Mouse (Mus musculus): ENCODE results near the gene Nfkbie. TPM values are rescaled to one million over a fixed set of nuclear protein-coding genes. Genes with fewer than 3 reads are reported as not detected.

Nfkbie gene
- polyA plus RNA-seq, 1 experiment: 5.8 TPM

GRCm38 (mm10) chr17:45588370-45588769 lies 32.9 kb downstream of the Nfkbie start:
- DNase-seq: no peak
- H3K27ac ChIP-seq (ENCODE audit: insufficient read depth, low read depth, low read length): no peak overlapping the region
- no peak overlapping the region for H3K4me3 ChIP-seq (ENCODE audit: insufficient read depth, low read depth, low read length)
- WGBS: 85% methylated on average over 7 of the region's 7 CpGs
- H3K36me3 ChIP-seq (ENCODE audit: control insufficient read depth, insufficient read depth, low read length): no peaks in the 10 kb centered on the region
- peaks cover 25% of the 10 kb centered on the region for H3K4me1 ChIP-seq (ENCODE audit: control insufficient read depth, insufficient read depth, low read length)
- no peaks in the 10 kb centered on the region for H3K27me3 ChIP-seq (replicated peaks; ENCODE audit: control insufficient read depth, insufficient read depth, low read length)
- no peak for TF ChIP-seq CTCF (conservative IDR thresholded peaks at IDR 0.05; ENCODE audit: insufficient read depth, insufficient read length, low read depth, low read length)
- TF ChIP-seq POLR2A (IDR thresholded peaks at IDR 0.05; ENCODE audit: low read depth, low read length): no peak

GRCm38 (mm10) chr17:45589236-45589635 lies 33.7 kb downstream of the Nfkbie start:
- H3K4me1 ChIP-seq (ENCODE audit: control insufficient read depth, insufficient read depth, low read length): peaks cover 22% of the 10 kb centered on the region
- H3K4me3 ChIP-seq (ENCODE audit: insufficient read depth, low read depth, low read length): no peak overlapping the region
- WGBS: over 99% methylated on average over 7 of the region's 7 CpGs
- no peaks in the 10 kb centered on the region for H3K27me3 ChIP-seq (replicated peaks; ENCODE audit: control insufficient read depth, insufficient read depth, low read length)
- no peak for DNase-seq
- TF ChIP-seq CTCF (conservative IDR thresholded peaks at IDR 0.05; ENCODE audit: insufficient read depth, insufficient read length, low read depth, low read length) (no peak), POLR2A (IDR thresholded peaks at IDR 0.05; ENCODE audit: low read depth, low read length) (no peak)
- no peak overlapping the region for H3K27ac ChIP-seq (ENCODE audit: insufficient read depth, low read depth, low read length)
- no peaks in the 10 kb centered on the region for H3K36me3 ChIP-seq (ENCODE audit: control insufficient read depth, insufficient read depth, low read length)

- peak; percentile 8 for DNase-seq
- TF ChIP-seq POLR2A (IDR thresholded peaks at IDR 0.05; ENCODE audit: low read depth, low read length) (no peak), CTCF (conservative IDR thresholded peaks at IDR 0.05; ENCODE audit: insufficient read depth, insufficient read length, low read depth, low read length) (no peak)
- H3K4me1 ChIP-seq (ENCODE audit: control insufficient read depth, insufficient read depth, low read length): peaks cover 19% of the 10 kb centered on the region
- H3K27ac ChIP-seq (ENCODE audit: insufficient read depth, low read depth, low read length): no peak overlapping the region
- H3K27me3 ChIP-seq (replicated peaks; ENCODE audit: control insufficient read depth, insufficient read depth, low read length): no peaks in the 10 kb centered on the region
- no peak overlapping the region for H3K4me3 ChIP-seq (ENCODE audit: insufficient read depth, low read depth, low read length)
- WGBS: 77% methylated on average over 8 of the region's 8 CpGs
- no peaks in the 10 kb centered on the region for H3K36me3 ChIP-seq (ENCODE audit: control insufficient read depth, insufficient read depth, low read length)
Observed at GRCm38 (mm10) chr17:45589844-45590243, 34.3 kb downstream of the Nfkbie start.

- Histone ChIP-seq H3K27ac (ENCODE audit: insufficient read depth, low read depth, low read length) (no peak overlapping the region), H3K27me3 (replicated peaks; ENCODE audit: control insufficient read depth, insufficient read depth, low read length) (no peaks in the 10 kb centered on the region), H3K36me3 (ENCODE audit: control insufficient read depth, insufficient read depth, low read length) (no peaks in the 10 kb centered on the region), H3K4me3 (ENCODE audit: insufficient read depth, low read depth, low read length) (no peak overlapping the region), H3K4me1 (ENCODE audit: control insufficient read depth, insufficient read depth, low read length) (peaks cover 14% of the 10 kb centered on the region)
- WGBS: 81% methylated on average over 6 of the region's 6 CpGs
- TF ChIP-seq CTCF (conservative IDR thresholded peaks at IDR 0.05; ENCODE audit: insufficient read depth, insufficient read length, low read depth, low read length): no peak
- no peak for TF ChIP-seq POLR2A (IDR thresholded peaks at IDR 0.05; ENCODE audit: low read depth, low read length)
- DNase-seq: peak; percentile 13
Observed at GRCm38 (mm10) chr17:45590410-45590809, 34.9 kb downstream of the Nfkbie start.

- WGBS: 26% methylated on average over 16 of the region's 16 CpGs
- H3K4me3 ChIP-seq (ENCODE audit: insufficient read depth, low read depth, low read length): peak overlapping the region; percentile 34
- TF ChIP-seq CTCF (conservative IDR thresholded peaks at IDR 0.05; ENCODE audit: insufficient read depth, insufficient read length, low read depth, low read length) (no peak), POLR2A (IDR thresholded peaks at IDR 0.05; ENCODE audit: low read depth, low read length) (no peak)
- H3K36me3 ChIP-seq (ENCODE audit: control insufficient read depth, insufficient read depth, low read length): no peaks in the 10 kb centered on the region
- H3K27me3 ChIP-seq (replicated peaks; ENCODE audit: control insufficient read depth, insufficient read depth, low read length): no peaks in the 10 kb centered on the region
- DNase-seq: peak; percentile 66
- H3K27ac ChIP-seq (ENCODE audit: insufficient read depth, low read depth, low read length): peak overlapping the region; percentile 92
- peaks cover 25% of the 10 kb centered on the region for H3K4me1 ChIP-seq (ENCODE audit: control insufficient read depth, insufficient read depth, low read length)
Observed at GRCm38 (mm10) chr17:45591701-45592605, 36.5 kb downstream of the Nfkbie start.

GRCm38 (mm10) chr17:45592606-45593431 lies 37.3 kb downstream of the Nfkbie start:
- no peaks in the 10 kb centered on the region for H3K36me3 ChIP-seq (ENCODE audit: control insufficient read depth, insufficient read depth, low read length)
- peak overlapping the region; percentile 92 for H3K27ac ChIP-seq (ENCODE audit: insufficient read depth, low read depth, low read length)
- H3K4me1 ChIP-seq (ENCODE audit: control insufficient read depth, insufficient read depth, low read length): peaks cover 28% of the 10 kb centered on the region
- no peaks in the 10 kb centered on the region for H3K27me3 ChIP-seq (replicated peaks; ENCODE audit: control insufficient read depth, insufficient read depth, low read length)
- WGBS: 47% methylated on average over 8 of the region's 8 CpGs
- DNase-seq: peak; percentile 70
- no peak for TF ChIP-seq CTCF (conservative IDR thresholded peaks at IDR 0.05; ENCODE audit: insufficient read depth, insufficient read length, low read depth, low read length)
- TF ChIP-seq POLR2A (IDR thresholded peaks at IDR 0.05; ENCODE audit: low read depth, low read length): no peak
- H3K4me3 ChIP-seq (ENCODE audit: insufficient read depth, low read depth, low read length): peak overlapping the region; percentile 34

GRCm38 (mm10) chr17:45593479-45593878 lies 38.0 kb downstream of the Nfkbie start:
- peak; percentile 37; the same call in 1 of the 2 replicates for TF ChIP-seq CTCF (conservative IDR thresholded peaks at IDR 0.05; ENCODE audit: insufficient read depth, insufficient read length, low read depth, low read length)
- TF ChIP-seq POLR2A (IDR thresholded peaks at IDR 0.05; ENCODE audit: low read depth, low read length): no peak
- 45% methylated on average over 8 of the region's 8 CpGs for WGBS
- Histone ChIP-seq H3K36me3 (ENCODE audit: control insufficient read depth, insufficient read depth, low read length) (no peaks in the 10 kb centered on the region), H3K4me1 (ENCODE audit: control insufficient read depth, insufficient read depth, low read length) (peaks cover 28% of the 10 kb centered on the region), H3K4me3 (ENCODE audit: insufficient read depth, low read depth, low read length) (peak overlapping the region; percentile 13; the same call in 1 of the 2 replicates), H3K27me3 (replicated peaks; ENCODE audit: control insufficient read depth, insufficient read depth, low read length) (no peaks in the 10 kb centered on the region), H3K27ac (ENCODE audit: insufficient read depth, low read depth, low read length) (peak overlapping the region; percentile 92)
- DNase-seq: peak; percentile 53
